Mouse (Mus musculus) cerebellum, adult 2 months (tissue): ENCODE measurements around the gene Pla2g10.

Experiments used
- CTCF ChIP-seq: fragments of 200-500 bp; IDR thresholded peaks from 2 replicates; pipeline ENCODE4 v1.5.1; 2011; ENCODE audit warnings: low read depth, mild to moderate bottlenecking, control low read depth, low read length, moderate library complexity, borderline replicate concordance; ENCODE audit not compliant: insufficient read depth
- POLR2A ChIP-seq: fragments of 200-500 bp; IDR thresholded peaks from 2 replicates; pipeline ENCODE4 v1.6.1; 2011; ENCODE audit warnings: low read length, control low read depth, borderline replicate concordance; ENCODE audit not compliant: insufficient read depth

- TF ChIP-seq POLR2A, result no peak
- peak; percentile 75 for TF ChIP-seq CTCF
Measured at GRCm38 (mm10) chr16:13733518-13734137, 2.8 kb upstream of the Pla2g10 start.
